Mouse (Mus musculus) liver, adult 2 months (tissue): Measurements from ENCODE around the gene Ntf5. TPM values are rescaled to one million over a fixed set of nuclear protein-coding genes. Genes with fewer than 3 reads are reported as not detected.

ENCODE experiments used
- DNase-seq: peaks from one replicate; pipeline ENCODE4 v3.0.0-alpha.2; 2011; ENCODE audit warnings: low read depth, low spot score; ENCODE audit errors: extremely low read depth
- H3K27ac ChIP-seq: fragments of 200-500 bp; replicated peaks from 2 replicates; pipeline ENCODE4 v1.5.1; 2012; ENCODE audit warnings: low read depth, mild to moderate bottlenecking, control low read depth, inconsistent platforms, low read length; ENCODE audit not compliant: insufficient read depth
- H3K27me3 ChIP-seq: fragments of 200-500 bp; 2 replicates; pipeline ENCODE4 v1.6.1; 2012; ENCODE audit warnings: mild to moderate bottlenecking, moderate library complexity, low read length, inconsistent platforms; ENCODE audit not compliant: control insufficient read depth, insufficient read depth
- H3K36me3 ChIP-seq: fragments of 200-500 bp; 2 replicates; pipeline ENCODE4 v1.6.1; 2012; ENCODE audit warnings: low read length, inconsistent platforms; ENCODE audit not compliant: control insufficient read depth, insufficient read depth
- H3K4me1 ChIP-seq: fragments of 200-500 bp; 2 replicates; pipeline ENCODE4 v1.6.1; 2011; ENCODE audit warnings: low read length; ENCODE audit not compliant: control insufficient read depth, insufficient read depth
- H3K4me3 ChIP-seq: fragments of 200-500 bp; 2 replicates; pipeline ENCODE4 v1.5.1; 2011; ENCODE audit warnings: low read depth, mild to moderate bottlenecking, control low read depth, low read length, moderate library complexity; ENCODE audit not compliant: insufficient read depth
- H3K79me2 ChIP-seq: fragments of 200-500 bp; 2 replicates; pipeline ENCODE4 v1.6.1; 2012; ENCODE audit warnings: inconsistent platforms, mild to moderate bottlenecking, low read length, moderate library complexity; ENCODE audit not compliant: control insufficient read depth, insufficient read depth
- H3K9ac ChIP-seq: fragments of 200-500 bp; 2 replicates; pipeline ENCODE4 v1.6.1; 2012; ENCODE audit warnings: low read depth, mild to moderate bottlenecking, control low read depth, inconsistent platforms, low read length
- CTCF ChIP-seq: fragments of 200-500 bp; IDR thresholded peaks from 2 replicates; pipeline ENCODE4 v1.5.1; 2011; ENCODE audit warnings: low read depth, low read length, control low read depth
- POLR2A ChIP-seq: fragments of 200-500 bp; IDR thresholded peaks from 2 replicates; pipeline ENCODE4 v1.6.1; 2011; ENCODE audit warnings: low read length, control low read depth; ENCODE audit not compliant: insufficient read depth; ENCODE audit errors: extremely low read depth
- WGBS: fragments of 180-500 bp; shearing (Covaris S2); methylation state at CpG from one replicate; pipeline ENCODE4 v1.1.7; 2018; 5-methylcytosine and 5-hydroxymethylcytosine counted together
- polyA plus RNA-seq: library from polyadenylated mRNA; depleted of rRNA; stranded (reverse); fragments of >200 nt; gene quantifications from 2 replicates; pipeline ENCODE4 v1.2.3, GENCODE M21; 2012; rRNA removed
- total RNA-seq: library from RNA; depleted of rRNA; stranded (reverse); fragments of >200 nt; gene quantifications from 2 replicates; pipeline ENCODE4 v1.2.3, GENCODE M21; 2014; rRNA removed

Ntf5 gene
- total and polyA plus RNA-seq, 2 experiments = not detected

GRCm38 (mm10) chr7:45465112-45465511, 51.6 kb downstream of the Ntf5 start:
- WGBS = 92% methylated on average over 12 of the region's 12 CpGs
- DNase-seq = no peak
- Histone ChIP-seq H3K27me3 (no peaks in the 10 kb centered on the region), H3K36me3 (peaks cover 4% of the 10 kb centered on the region), H3K79me2 (peaks cover 16% of the 10 kb centered on the region; the same call in 1 of the 2 replicates), H3K4me1 (peaks cover 21% of the 10 kb centered on the region), H3K27ac (no peak overlapping the region), H3K9ac (no peak overlapping the region), H3K4me3 (no peak overlapping the region)
- no peak for TF ChIP-seq POLR2A
- TF ChIP-seq CTCF = no peak

GRCm38 (mm10) chr7:45465549-45465948, 52.1 kb downstream of the Ntf5 start:
- H3K4me3 ChIP-seq = peak overlapping the region; percentile 91
- H3K27ac ChIP-seq = no peak overlapping the region
- no peaks in the 10 kb centered on the region for H3K27me3 ChIP-seq
- TF ChIP-seq CTCF = 0 out of 2 replicates have a peak, but pooled peaks have one; percentile 8
- TF ChIP-seq POLR2A = no peak
- peaks cover 16% of the 10 kb centered on the region; the same call in 1 of the 2 replicates for H3K79me2 ChIP-seq
- peaks cover 20% of the 10 kb centered on the region for H3K4me1 ChIP-seq
- 83% methylated on average over 9 of the region's 9 CpGs for WGBS
- no peak for DNase-seq
- peaks cover 4% of the 10 kb centered on the region for H3K36me3 ChIP-seq
- H3K9ac ChIP-seq = peak overlapping the region; percentile 91; the same call in 1 of the 2 replicates

DNA sequence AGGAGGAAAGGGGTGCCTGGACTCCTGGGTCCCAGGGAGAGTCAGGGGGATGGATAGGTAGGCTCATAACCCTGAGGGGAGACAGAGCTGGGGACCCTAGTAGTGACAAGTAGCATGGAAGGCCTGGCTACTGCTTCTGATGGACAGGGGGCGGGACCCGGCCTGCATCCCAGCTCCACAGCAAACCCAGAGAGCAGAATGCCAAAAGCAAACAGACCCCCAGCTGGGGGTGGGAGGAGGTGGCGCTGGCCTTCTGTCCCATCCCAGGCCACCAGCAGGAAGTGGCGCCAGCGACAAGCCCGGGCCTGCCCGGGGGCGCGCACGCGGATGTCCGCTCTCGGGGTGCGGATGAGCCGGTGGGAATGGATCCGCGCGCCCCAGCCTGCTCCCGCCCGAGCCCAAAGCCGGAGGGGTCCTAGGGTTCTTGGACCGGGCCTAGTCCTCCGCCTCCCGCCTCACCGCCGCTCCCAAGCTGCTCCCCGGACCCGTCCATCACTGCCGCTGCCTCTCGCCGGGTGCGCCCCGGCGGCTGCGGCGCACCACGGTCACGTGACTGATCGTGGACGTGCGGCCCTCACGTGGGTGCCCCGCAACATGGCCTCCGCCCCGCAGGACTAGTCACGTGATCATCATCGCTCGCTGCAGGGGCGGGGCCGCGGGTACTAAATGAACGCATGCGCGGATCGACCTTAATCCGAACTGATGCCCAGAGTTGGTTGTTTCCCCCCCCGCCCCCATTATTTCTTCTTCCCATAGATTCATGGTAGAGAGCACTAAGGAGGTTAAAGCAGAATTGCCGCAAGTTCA, 53.0 kb downstream of the Ntf5 start, which contains the start of gene Bax:
TSS of gene Bax (minus strand) at position 616 of the 807 bp plus-strand sequence.
- DNase-seq = peak; percentile 74
- TF ChIP-seq CTCF = no peak
- TF ChIP-seq POLR2A = peak; percentile 48; the same call in 1 of the 2 replicates
- whole genome bisulfite sequencing = 1% methylated on average over 56 of the region's 58 CpGs
- H3K27me3 ChIP-seq = no peaks in the 10 kb centered on the region
- H3K36me3 ChIP-seq = peaks cover 4% of the 10 kb centered on the region
- peak within 1 kb of the TSS; percentile 74 for H3K27ac ChIP-seq
- peaks cover 16% of the 10 kb centered on the region; the same call in 1 of the 2 replicates for H3K79me2 ChIP-seq
- H3K4me3 ChIP-seq = peak within 1 kb of the TSS; percentile 91
- peaks cover 18% of the 10 kb centered on the region for H3K4me1 ChIP-seq
- H3K9ac ChIP-seq = peak within 1 kb of the TSS; percentile 91

Other genes starting within 250 kb of the Ntf5 start
Only the 30 nearest of the 33 such genes appear.
- gene Ccdc155, start 208.8 kb upstream of the Ntf5 start, total RNA-seq = not detected in 2 replicates
- not detected in 2 replicates for gene Ccdc155, start 208.8 kb upstream of the Ntf5 start, polyA plus RNA-seq
- not detected in 2 replicates for gene Dkkl1, start 201.5 kb upstream of the Ntf5 start, total RNA-seq
- 0.21 TPM in 1 of 2 replicates, not detected in the other for gene Dkkl1, start 201.5 kb upstream of the Ntf5 start, polyA plus RNA-seq
- 1.2 and 1.5 TPM in 2 replicates for gene Tead2, start 197.9 kb upstream of the Ntf5 start, total RNA-seq
- gene Tead2, start 197.9 kb upstream of the Ntf5 start, polyA plus RNA-seq = 0.97 and 2.9 TPM in 2 replicates
- 1.4 and 1.5 TPM in 2 replicates for gene Cd37, start 174.6 kb upstream of the Ntf5 start, total RNA-seq
- 4.5 and 11.5 TPM in 2 replicates for gene Cd37, start 174.6 kb upstream of the Ntf5 start, polyA plus RNA-seq
- 0.20 and 0.37 TPM in 2 replicates for gene Slc6a16, start 172.6 kb upstream of the Ntf5 start, total RNA-seq
- gene Slc6a16, start 172.6 kb upstream of the Ntf5 start, polyA plus RNA-seq = 0.86 and 1.9 TPM in 2 replicates
- gene Slc6a21, start 136.2 kb upstream of the Ntf5 start, total RNA-seq = not detected in 2 replicates
- 0.12 and 0.18 TPM in 2 replicates for gene Slc6a21, start 136.2 kb upstream of the Ntf5 start, polyA plus RNA-seq
- gene Trpm4, start 79.9 kb upstream of the Ntf5 start, total RNA-seq = 1.2 TPM in 2 replicates
- gene Trpm4, start 79.9 kb upstream of the Ntf5 start, polyA plus RNA-seq = 1.2 and 1.5 TPM in 2 replicates
- 0.28 TPM in 1 of 2 replicates, not detected in the other for gene Hrc, start 78.4 kb upstream of the Ntf5 start, total RNA-seq
- gene Hrc, start 78.4 kb upstream of the Ntf5 start, polyA plus RNA-seq = not detected in 2 replicates
- 0.07 TPM in 1 of 2 replicates, not detected in the other for gene Ppfia3, start 46.7 kb upstream of the Ntf5 start, total RNA-seq
- gene Ppfia3, start 46.7 kb upstream of the Ntf5 start, polyA plus RNA-seq = 0.14 TPM in 1 of 2 replicates, not detected in the other
- gene Lin7b, start 43.1 kb upstream of the Ntf5 start, total RNA-seq = not detected in 2 replicates
- not detected in 2 replicates for gene Lin7b, start 43.1 kb upstream of the Ntf5 start, polyA plus RNA-seq
- gene Snrnp70, start 18.0 kb upstream of the Ntf5 start, total RNA-seq = 43.3 and 46.4 TPM in 2 replicates
- 59.2 and 101 TPM in 2 replicates for gene Snrnp70, start 18.0 kb upstream of the Ntf5 start, polyA plus RNA-seq
- under 0.01 TPM in 1 of 2 replicates, not detected in the other for gene Kcna7, start 8.0 kb upstream of the Ntf5 start, total RNA-seq
- gene Kcna7, start 8.0 kb upstream of the Ntf5 start, polyA plus RNA-seq = not detected in 2 replicates
- not detected in 2 replicates for gene Lhb, start 7.1 kb downstream of the Ntf5 start, total RNA-seq
- gene Lhb, start 7.1 kb downstream of the Ntf5 start, polyA plus RNA-seq = not detected in 2 replicates
- 1.2 TPM in 2 replicates for gene Gys1, start 21.1 kb downstream of the Ntf5 start, total RNA-seq
- 2.6 and 4.8 TPM in 2 replicates for gene Gys1, start 21.1 kb downstream of the Ntf5 start, polyA plus RNA-seq
- 8.9 and 12.3 TPM in 2 replicates for gene Ruvbl2, start 24.4 kb downstream of the Ntf5 start, total RNA-seq
- gene Ruvbl2, start 24.4 kb downstream of the Ntf5 start, polyA plus RNA-seq = 18.4 and 28.8 TPM in 2 replicates
- gene Ftl1, start 46.2 kb downstream of the Ntf5 start, total RNA-seq = 3,170 and 4,966 TPM in 2 replicates
- gene Ftl1, start 46.2 kb downstream of the Ntf5 start, polyA plus RNA-seq = 12,947 and 13,613 TPM in 2 replicates
- gene Bax, start 53.2 kb downstream of the Ntf5 start, total RNA-seq = 19.5 and 23.8 TPM in 2 replicates
- gene Bax, start 53.2 kb downstream of the Ntf5 start, polyA plus RNA-seq = 49.8 and 62.0 TPM in 2 replicates
- 0.07 and 0.18 TPM in 2 replicates for gene Tulp2, start 68.2 kb downstream of the Ntf5 start, total RNA-seq
- gene Tulp2, start 68.2 kb downstream of the Ntf5 start, polyA plus RNA-seq = 0.30 and 0.31 TPM in 2 replicates
- gene Gm45808, start 73.1 kb downstream of the Ntf5 start, total RNA-seq = 1.3 and 5.7 TPM in 2 replicates
- gene Gm45808, start 73.1 kb downstream of the Ntf5 start, polyA plus RNA-seq = 0.28 and 1.5 TPM in 2 replicates
- gene Dhdh, start 75.1 kb downstream of the Ntf5 start, total RNA-seq = 73.7 and 79.3 TPM in 2 replicates
- 37.2 and 37.7 TPM in 2 replicates for gene Dhdh, start 75.1 kb downstream of the Ntf5 start, polyA plus RNA-seq
- 68.1 and 84.8 TPM in 2 replicates for gene Nucb1, start 96.7 kb downstream of the Ntf5 start, total RNA-seq
- 307 and 310 TPM in 2 replicates for gene Nucb1, start 96.7 kb downstream of the Ntf5 start, polyA plus RNA-seq
- gene Ppp1r15a, start 112.6 kb downstream of the Ntf5 start, total RNA-seq = 4.3 and 4.4 TPM in 2 replicates
- gene Ppp1r15a, start 112.6 kb downstream of the Ntf5 start, polyA plus RNA-seq = 10.8 and 14.9 TPM in 2 replicates
- gene Plekha4, start 112.6 kb downstream of the Ntf5 start, total RNA-seq = 0.55 and 0.60 TPM in 2 replicates
- 1.00 and 1.8 TPM in 2 replicates for gene Plekha4, start 112.6 kb downstream of the Ntf5 start, polyA plus RNA-seq
- gene Hsd17b14, start 141.2 kb downstream of the Ntf5 start, total RNA-seq = not detected in 2 replicates
- gene Hsd17b14, start 141.2 kb downstream of the Ntf5 start, polyA plus RNA-seq = not detected in 2 replicates
- gene Bcat2, start 156.5 kb downstream of the Ntf5 start, total RNA-seq = 14.7 and 18.1 TPM in 2 replicates
- 41.0 and 54.5 TPM in 2 replicates for gene Bcat2, start 156.5 kb downstream of the Ntf5 start, polyA plus RNA-seq
- gene Fgf21, start 201.8 kb downstream of the Ntf5 start, total RNA-seq = 0.94 and 1.0 TPM in 2 replicates
- 3.7 and 4.3 TPM in 2 replicates for gene Fgf21, start 201.8 kb downstream of the Ntf5 start, polyA plus RNA-seq
- gene Fut1, start 203.6 kb downstream of the Ntf5 start, total RNA-seq = not detected in 2 replicates
- 0.15 and 0.21 TPM in 2 replicates for gene Fut1, start 203.6 kb downstream of the Ntf5 start, polyA plus RNA-seq
- gene Izumo1, start 208.1 kb downstream of the Ntf5 start, total RNA-seq = 0.09 TPM in 1 of 2 replicates, not detected in the other
- 0.04 and 0.13 TPM in 2 replicates for gene Izumo1, start 208.1 kb downstream of the Ntf5 start, polyA plus RNA-seq
- 2.3 and 4.3 TPM in 2 replicates for gene Rasip1, start 213.8 kb downstream of the Ntf5 start, total RNA-seq
- gene Rasip1, start 213.8 kb downstream of the Ntf5 start, polyA plus RNA-seq = 3.6 and 5.1 TPM in 2 replicates
- 0.07 and 0.09 TPM in 2 replicates for gene Mamstr, start 226.3 kb downstream of the Ntf5 start, total RNA-seq
- 0.10 and 0.19 TPM in 2 replicates for gene Mamstr, start 226.3 kb downstream of the Ntf5 start, polyA plus RNA-seq